Mouse (Mus musculus) embryo, embryonic 10 days (tissue): ENCODE measurements at regions not wholly inside any gene's neighbourhood (a gene's known extent, or its start where the extent isn't known, plus 50 kb on each side); places are given as distances from the start of the nearest gene placed in this dataset.
"Not testable (repeated sequence)": the region's sequence is repeated elsewhere in the genome, so short reads cannot be mapped to it uniquely, and the experiment has no call there.

ENCODE experiments used
- DNase-seq: peaks from one replicate; pipeline ENCODE4 v3.0.0-alpha.2; 2015; ENCODE audit warnings: low spot score

DNA sequence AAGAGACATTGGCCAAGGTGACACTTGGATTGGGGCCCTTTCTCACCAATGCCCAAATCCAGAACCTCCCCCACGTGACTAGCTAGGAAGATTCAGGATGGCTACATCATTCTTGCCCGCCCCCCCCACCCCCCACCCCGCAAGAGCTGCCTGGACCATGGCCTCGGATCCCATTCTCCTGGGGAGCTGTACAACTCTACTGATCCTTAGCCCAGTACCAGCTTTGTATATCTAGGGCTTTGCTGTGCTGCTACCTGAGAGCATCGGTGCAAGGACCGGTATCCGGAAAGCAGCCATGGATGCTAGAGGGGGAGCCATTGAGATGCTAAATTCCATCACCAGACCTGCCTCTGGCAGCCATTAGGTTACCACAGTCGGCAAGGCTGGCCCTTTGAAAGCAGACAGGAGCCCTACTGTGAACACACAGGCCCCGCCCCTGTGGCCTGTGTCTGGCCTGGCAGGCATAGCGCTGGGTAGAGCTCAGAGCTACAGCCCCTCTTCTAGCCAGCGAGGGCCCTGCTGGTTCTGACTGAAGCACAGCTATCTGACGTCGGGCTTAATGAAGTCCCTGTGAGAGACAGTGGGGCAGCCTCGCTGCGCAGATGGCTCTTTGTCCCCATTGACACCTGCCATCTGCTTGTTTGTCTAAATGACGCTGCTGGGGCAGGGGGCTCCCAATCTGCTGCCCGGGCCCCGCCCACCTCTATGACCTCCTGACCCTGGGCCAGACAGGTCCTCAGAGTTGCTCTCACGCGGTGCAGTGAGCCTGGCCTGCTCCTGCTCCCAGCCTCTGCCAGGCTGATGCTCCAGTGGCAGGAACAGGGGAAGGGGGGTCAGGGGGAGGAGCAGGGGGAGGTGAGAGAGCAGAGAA, 128.9 kb downstream of the Dll1 start:
- DNase-seq: peak; percentile 90

DNA sequence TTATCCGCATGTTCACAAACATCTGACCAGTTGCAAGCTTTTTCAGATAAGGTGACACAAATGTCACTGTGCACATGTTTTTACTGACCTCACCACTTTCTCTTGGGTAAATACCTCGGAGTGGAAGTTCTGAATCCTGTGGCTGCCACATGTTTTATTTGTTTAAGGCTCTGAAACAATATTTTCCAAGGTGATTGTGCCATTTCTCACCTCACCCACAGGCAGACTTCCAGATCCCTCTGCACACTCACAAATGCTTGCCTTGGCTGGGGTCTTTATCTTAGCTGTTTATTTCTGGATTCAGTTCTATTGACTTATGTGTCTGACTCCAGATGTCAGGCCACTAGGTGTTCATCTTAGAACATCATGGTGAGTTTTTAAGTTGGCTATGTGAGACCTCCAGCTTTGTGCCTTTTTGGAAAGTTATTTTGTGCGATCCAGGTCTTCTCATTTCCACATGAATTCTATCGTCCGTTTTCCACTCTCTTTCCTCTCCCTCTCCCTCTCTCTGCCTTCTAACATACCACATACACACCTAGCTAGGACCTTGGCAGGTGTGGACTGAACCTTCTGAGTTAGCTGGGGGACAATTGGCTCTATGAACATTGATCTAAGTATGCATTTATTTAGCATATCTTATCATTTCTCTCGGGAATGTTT, 133.6 kb downstream of the Dll1 start:
- DNase-seq: no peak

DNA sequence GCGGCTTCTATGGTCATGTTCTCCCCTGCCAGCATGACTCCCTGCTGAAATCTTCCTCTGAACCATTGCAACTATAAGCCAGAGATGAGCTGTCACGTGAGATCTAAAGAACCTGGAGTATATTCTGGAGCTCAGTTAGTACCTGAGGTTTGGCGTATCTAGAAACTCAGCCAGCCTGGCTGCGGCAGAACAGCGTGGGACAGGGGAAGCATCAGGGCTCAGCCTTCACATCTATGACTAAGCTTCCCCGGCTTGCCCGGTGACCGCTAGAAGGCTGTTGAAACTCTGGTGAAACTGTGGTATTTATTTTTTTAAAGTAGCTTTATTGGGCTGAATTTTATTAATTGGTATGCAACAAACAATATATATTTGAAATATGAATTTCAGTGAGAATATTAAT, 134.3 kb downstream of the Dll1 start:
- DNase-seq: no peak

DNA sequence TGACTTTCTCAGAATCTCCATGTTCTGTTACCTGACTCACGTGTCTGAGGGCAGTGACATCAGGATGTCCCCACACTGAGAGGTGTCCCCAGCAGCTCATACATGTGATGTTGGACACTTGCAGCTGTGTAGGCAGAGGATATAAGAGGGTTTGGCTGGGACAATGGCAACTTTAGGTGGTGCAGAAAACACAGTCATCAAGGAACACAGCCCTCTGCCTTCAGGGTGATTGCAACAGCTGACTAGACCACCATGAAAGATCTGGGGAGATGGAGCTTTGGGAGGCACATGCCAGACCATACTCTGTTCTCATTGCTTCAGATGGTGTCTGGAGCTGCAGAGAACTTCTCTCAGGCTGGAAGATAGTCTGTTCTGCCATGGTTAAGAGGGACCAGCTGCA, 135.2 kb downstream of the Dll1 start:
- no peak for DNase-seq

DNA sequence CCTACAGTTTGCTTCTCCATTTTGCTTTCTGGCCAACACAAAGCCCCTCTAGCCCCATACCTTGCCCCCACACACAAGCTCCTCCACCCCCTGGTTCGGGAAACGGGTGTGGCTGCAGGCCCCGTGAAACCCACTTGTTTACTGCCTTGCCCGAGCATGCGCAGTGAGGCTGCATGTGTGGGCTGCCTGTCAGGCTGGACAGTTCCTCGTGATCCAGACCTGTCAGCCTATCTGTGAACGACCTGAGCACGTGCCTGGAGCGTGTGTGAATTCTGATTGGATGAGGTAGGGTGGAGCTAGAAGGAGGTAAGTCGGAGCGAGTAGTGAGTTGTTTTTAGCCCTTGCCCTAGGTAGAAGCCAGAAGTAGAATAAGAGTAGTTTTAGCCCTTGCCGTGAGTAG, 136.0 kb downstream of the Dll1 start:
- DNase-seq: not testable (repeated sequence)

DNA sequence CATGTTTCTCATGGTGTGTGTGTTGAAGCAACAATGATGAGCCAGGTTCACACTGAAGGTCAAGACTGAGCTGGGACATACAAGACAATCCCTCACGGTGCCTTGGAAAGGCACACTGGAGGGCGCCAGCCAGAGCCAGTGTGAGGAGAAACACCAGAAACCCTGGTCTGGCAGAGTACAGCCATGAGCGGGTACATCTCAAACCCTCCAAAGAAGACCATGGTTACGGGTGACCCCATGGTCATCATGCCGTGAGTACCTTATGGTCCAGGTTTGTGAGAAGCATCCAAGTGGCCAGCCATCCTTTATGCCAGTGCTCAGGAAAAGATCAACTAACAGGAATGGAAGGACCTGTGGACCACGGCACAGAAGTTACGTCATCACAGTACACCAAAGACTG, 136.7 kb downstream of the Dll1 start:
- DNase-seq: no peak

DNA sequence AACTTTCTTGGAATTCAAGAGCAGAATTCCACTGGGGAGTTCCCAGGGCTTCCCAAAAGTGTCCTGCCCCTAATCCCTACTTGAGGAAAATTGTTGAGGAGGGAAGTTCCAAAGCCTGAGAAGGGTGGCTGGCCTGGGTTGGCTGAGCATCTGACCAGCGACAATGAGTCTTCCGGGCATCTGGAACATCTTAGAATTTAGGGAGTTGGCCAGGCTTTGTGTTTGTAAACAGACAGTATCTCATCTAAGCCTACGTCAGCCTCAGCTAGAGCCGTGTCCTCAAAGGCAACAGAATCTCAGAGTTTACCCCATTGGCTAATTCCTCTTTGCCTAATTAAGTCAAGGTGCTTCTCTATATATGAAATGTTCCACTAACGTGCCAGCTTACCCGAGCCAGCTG, 141.6 kb downstream of the Dll1 start:
- no peak for DNase-seq

DNA sequence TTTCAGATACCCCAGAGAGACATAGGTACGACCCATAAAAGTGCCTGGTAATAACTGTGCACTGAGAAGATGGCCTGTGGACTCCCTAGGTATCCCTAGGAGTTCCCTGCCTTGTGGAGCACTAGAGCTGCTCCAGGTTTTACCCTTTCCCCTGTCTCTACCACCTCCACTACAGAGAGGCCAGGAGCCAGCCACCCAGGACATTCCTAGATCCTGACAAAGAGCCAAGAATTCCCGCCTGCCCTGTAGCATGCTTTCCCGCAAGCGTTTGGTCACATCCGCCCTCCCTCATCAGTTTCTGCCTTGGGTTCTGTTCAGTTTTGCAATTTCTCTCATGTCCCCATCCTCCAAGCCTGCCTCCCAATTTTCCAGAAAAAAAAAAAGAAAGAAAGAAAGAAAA, 145.5 kb downstream of the Dll1 start:
- no peak for DNase-seq

DNA sequence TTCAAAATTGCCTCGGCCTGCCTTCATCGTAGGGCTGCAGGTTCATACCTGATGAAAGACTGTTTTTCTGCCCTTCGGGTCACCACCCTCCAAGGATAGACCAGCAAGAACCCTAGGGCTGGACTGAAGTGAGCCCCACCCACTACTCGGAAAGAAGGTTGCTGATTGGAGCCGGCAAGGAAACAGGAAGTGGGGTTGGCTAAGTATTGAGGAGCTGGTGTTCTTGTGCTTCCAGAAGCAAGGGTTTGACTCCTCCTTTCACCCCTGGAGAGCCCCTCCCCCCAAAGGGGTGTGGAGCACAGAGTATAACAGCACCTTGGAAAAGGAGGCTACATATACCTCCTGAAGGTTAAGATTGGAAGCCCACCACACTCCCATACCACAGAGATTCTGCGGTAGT, 147.5 kb downstream of the Dll1 start:
- no peak for DNase-seq

DNA sequence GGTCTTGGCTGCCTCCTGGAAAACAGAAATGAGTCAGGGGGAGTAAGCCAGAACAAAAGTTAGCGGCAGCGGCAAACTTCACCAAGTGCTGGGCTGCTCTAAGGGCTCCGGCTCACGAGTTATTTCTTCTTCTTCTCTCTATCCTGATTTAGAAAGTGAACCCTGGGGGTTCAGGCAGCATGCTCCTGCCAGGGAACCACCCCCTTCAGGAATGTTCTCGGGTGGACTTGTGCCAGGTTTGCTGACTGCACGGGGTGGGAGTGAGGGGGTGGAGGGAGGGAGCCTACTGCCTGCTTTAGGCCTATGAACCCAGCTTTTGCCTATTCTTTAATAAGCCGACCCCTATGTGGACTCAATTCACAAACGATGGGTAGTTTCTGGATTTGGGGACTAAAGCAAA, 148.6 kb downstream of the Dll1 start:
- DNase-seq: no peak

DNA sequence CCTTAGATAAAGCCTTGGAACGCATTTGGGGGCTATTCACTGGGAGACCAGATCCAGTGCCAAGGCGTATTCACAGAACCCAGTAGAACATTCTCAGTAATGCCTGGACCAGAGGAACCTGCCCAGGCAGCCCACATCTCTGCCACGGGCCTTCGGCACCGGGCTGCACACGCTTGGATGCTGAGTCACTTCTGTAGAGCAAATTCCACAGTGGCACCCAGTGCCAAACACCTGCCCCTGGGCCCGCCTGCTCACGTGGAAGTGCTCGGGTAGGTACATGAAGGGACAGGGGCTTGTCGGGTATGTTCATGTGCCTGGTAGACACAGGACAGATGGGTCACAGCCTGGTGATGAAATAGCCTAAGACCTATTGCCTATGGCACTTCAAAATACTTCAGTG, 152.8 kb downstream of the Dll1 start:
- no peak for DNase-seq

DNA sequence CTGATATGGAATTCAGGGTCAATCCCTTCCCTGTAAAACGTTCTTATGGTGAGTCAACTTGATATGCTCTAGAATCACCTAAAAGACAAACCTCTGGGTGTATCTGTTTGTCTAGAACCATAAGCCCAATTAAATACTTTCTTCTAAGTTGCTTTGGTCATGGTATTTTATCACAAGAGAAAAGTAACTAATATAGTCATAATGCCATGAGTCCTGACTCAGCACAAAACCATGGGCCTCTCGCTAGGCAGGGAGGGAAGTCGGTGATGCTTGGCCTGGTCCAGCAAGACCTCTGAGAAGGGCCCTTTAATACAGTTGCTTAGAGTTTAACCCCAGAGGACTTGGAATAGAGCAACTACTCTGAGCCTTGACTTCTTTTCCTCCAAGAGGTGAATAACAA, 153.7 kb downstream of the Dll1 start:
- no peak for DNase-seq

DNA sequence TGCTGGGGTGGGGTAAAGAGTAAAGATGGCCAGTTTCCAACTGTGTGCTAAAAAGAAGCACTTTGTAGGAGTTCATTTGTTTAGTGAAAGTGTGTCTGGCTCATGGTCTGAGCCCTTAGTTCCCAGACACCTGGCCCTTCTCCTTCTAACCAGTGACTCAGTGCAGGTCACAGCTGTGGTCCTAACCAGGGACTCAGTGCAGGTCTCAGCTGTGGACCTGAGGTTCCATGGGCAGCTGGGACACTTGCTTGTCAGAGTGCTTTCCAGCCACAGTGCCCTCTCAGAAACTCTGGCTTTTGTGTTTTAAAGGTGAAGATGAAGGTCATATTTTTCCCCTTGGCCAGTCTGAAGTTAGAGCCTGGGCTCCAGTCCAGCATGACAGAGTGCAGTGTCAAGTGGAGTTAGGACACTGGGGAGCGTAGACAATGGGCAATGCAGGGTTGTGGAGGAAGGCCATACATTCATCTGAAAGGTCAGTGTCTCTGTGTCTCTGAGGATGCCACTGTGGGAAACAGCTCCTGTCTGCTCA, 162.5 kb downstream of the Dll1 start:
- DNase-seq: no peak

DNA sequence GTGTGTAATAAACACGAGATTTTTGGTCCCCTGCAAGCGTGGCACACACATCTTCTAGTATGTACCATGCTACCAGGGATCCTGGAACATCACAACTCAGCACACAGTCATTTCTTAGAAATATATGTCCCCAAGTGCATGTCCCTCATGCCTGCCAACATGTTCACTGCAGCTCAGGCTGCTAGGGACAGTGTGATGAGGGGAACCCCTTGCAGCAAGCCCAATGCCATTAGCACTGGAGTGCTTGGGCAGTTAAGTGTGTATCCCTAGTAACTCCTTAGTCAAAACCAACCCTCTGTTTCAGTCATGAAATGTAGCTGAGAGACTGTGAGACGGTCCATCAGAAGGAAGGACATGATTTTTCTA, 167.5 kb upstream of the Gm3448 start:
- DNase-seq: no peak

DNA sequence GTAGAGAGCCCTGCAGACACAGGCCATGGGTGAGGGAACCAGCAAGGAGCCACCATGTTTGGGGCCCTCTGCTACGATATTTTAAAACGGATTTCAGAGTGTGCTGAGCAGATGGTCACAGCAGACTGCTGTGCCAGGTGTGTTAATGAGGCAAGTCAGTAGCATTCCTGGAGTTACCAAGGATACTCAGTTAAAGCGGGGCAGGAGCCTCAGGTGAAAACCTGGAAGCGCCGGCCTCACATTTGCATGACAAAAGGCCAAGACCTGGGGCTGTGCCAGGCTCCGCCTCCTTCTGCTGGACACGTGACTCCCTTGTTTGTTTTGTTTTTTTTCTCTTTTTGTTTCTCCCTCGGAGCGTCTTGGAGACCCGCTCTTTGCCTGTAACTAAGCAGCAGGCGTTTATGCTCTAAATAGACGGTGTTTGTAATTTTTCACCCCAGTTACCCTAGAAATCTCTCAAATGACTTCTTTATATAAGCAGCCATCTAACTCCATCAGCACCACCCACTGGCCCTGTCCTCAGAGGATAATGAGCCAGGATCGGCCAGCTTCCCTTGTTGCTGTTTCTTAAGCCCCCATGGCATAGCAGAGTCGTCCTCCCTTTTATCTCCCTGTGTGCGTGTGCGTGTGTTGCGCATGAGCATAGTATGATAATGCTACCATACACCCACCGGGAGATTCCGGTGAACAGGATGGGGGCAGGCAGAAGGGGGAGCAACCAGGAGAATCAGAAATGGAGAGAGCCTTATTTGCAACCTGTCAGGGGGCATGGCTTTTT, 166.9 kb upstream of the Gm3448 start:
- DNase-seq: peak; percentile 72

DNA sequence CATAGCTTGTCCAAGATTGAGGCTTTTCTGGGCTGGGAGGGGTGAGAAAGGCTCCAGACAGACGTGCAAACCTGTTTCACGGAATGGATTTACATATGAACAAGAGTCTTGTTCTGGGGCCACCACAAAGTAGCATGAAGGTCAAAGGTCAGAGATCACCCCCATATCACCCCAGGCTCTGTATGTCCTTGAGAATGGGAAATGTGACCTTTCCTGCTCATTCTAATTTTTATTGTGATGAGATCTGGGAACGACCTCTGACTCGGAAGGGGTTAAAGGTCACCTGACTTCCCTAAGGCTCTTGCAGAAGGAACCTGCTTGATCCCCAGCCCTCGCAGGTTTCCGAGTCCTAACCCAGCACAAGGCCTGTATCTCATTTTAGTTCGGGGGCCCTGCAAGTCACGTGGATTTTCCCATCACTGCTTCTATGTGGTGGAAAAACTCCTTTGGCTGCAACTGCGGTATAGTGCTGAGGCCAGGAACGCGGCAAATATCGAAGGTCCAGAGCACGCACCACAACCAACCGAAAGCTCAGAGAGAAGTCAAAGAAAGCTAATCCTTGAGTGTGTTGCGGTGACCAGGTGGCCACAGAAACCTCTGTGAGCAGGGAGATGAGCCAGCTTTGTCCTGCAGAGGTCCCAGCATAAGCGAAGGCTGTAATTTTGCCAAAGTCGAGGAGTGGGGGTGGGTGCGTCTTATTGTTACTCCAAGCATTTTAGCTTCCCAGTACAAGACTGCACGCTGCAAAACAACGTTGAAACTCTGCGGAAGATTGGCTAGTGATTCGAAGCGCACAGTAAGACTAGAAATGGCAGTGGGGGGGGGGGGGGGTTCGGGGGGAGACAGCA, 166.1 kb upstream of the Gm3448 start:
- DNase-seq: peak; percentile 63

DNA sequence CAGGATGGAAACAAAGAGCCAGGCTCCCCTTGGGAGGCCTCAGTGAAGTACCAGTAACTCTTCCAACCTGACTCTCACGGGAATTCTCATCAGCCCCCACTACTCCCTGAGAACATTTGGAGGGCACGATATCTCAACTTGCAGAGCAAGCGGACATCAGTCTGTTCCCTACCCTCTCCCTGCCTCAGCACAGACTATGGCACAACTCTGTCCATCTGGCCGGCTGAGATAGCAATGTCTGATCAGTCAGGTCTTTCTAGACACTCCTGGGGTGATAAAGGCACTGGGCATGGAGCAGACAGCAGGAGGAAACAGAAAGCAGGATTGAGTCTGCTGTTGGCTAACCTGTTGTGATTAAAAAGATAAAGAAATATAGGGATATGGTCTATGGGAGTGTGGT, 164.5 kb upstream of the Gm3448 start:
- no peak for DNase-seq

DNA sequence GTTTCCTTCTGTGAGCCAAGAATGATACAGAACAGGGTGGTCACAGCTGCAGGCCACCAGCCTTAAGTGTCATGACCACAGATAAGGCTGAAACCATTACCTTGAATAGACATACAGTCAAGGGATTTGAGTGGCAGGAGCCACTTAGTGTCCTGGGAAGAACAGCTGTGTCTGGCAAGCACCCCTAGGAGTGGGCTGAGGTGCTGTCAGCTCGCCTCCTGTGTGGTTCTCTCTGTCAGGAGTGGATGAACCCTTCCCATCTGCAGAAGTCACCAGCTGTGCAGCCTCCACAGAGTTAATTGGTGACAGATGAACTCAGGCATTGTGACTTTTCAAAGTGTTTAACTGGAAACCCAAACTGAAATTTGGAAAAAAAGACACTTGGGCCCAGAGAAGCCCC, 163.2 kb upstream of the Gm3448 start:
- DNase-seq: peak; percentile 18

DNA sequence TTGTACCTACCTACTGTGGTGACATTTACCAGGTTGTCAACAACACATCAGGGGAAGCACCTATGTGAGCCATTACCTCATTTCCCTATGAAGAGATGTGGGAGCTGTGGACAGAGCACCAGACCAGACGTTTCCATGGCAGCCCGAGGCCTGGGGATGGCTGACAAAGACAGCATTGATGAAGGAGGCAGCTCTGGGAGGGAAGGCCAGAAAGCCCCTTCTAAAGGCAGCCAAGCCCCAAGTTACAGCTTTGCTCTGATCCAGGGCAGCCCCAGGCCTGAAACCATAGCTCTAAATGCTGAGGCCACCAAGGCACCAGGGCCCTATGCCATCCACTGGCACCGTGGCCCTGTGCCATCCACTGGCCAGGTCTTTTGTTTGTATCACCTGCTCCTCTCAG, 157.9 kb upstream of the Gm3448 start:
- peak; percentile 38 for DNase-seq

DNA sequence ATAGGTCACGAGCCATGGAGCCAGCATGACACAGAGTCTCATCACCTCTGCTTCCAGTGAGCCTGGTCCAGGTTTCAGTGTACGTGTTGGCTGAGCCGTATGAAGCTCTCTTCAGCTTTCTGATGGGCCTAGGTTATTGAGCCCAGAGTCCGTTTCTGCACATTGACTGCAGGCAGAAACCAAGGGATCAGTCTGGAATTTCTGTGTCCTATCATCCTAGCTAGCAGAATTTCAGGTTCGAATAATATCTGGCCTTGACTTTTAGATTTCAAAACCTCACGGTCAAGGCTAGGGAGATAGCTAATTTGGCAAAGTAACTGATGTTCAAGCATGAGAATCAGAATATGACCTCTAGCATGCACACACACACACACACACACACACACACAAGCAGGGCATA, 156.0 kb upstream of the Gm3448 start:
- no peak for DNase-seq

DNA sequence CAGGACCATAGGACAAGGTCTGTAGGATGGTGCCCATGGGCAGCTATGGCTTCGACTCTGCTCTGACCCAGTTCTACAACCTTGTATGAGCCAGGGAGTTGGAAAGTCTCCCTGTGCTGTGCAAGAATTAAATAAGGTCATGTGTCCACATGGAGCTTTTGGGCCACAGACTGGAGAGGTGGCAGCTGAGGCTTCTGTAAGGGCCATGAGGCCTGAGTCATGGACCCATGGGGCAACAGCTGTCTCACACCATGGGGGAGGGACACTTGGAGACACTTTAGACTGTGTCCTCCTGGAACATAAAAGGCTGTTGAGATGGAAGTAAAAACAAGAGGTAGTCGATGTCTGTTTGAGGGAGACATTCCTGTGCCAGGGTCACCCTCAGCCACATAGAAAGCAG, 154.5 kb upstream of the Gm3448 start:
- no peak for DNase-seq
